In the genomic region with DNA sequence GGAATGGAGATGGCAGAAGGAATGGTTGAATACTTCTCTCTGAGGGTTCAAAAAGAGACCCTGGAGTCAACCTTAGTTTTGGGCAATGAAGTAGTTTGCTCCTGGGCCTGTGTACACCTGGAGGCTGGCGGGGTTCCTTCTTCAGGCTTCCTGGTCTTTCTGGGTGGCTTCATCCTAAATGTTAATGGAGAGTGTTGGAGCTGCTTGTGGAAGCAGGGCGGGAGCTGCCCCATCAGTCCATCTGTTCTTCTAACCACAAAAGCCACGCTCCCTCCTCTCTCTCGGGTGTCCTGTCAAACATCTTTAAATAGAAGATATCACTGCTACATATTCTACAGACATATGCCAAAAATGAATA, we compare ENCODE assay signal across 29 mouse cellular contexts.
A peak's percentile ranks its signal among the peaks of the same experiment; 100 is the strongest.
DNase-seq lines count a peak whose midpoint lies in the region; ATAC-seq lines count a peak whose summit lies in the region.
"Had no signal": no experiment of that assay in that cellular context is flagged by ENCODE, and none has a peak within 500 bp of the region (broad histone marks: within the 10 kb centered on the region; RNA-seq: fewer than 3 reads in every experiment).

No protein-coding gene starts in this region.

- no peaks in the 10 kb centered on the region for H3K36me3 ChIP-seq in lung, embryonic 15.5 days
- H3K36me3 ChIP-seq: embryonic facial prominence, embryonic 12.5 days; hindbrain, embryonic 15.5 days; intestine, embryonic 15.5 days; limb, embryonic 12.5 days; liver, embryonic 15.5 days had no signal

- H3K27me3 ChIP-seq in lung, embryonic 15.5 days = peaks cover 5% of the 10 kb centered on the region; the same call in 1 of the 2 replicates
- H3K27me3 ChIP-seq: embryonic facial prominence, embryonic 12.5 days; hindbrain, embryonic 15.5 days; intestine, embryonic 15.5 days; liver, embryonic 15.5 days had no signal

- no peaks in the 10 kb centered on the region for H3K9me3 ChIP-seq in lung, embryonic 15.5 days
- H3K9me3 ChIP-seq: embryonic facial prominence, embryonic 12.5 days; hindbrain, embryonic 15.5 days; intestine, embryonic 15.5 days; limb, embryonic 12.5 days; liver, embryonic 15.5 days had no signal

- ATAC-seq in lung, embryonic 15.5 days (ENCODE audit: borderline replicate concordance, extremely low read depth, low FRiP score, low TSS enrichment) = no peak
- ATAC-seq: activated CD4-positive, CD25-positive, alpha-beta regulatory T cell, adult 4 months; forebrain, embryonic 14.5 days; intestine, embryonic 15.5 days; midbrain, embryonic 16.5 days had no signal

- H3K27ac ChIP-seq in lung, embryonic 15.5 days = peak overlapping the region; percentile 48; the same call in 1 of the 2 replicates
- H3K27ac ChIP-seq: embryonic facial prominence, embryonic 12.5 days; hindbrain, embryonic 15.5 days; intestine, embryonic 15.5 days; limb, embryonic 12.5 days; liver, embryonic 15.5 days had no signal

- 37% methylated on average over 4 of the region's 4 CpGs for WGBS in lung, embryonic 15.5 days

- DNase-seq in lung, postnatal 36 days = no peak
- DNase-seq in cerebellum, adult 11-12 months = peak; percentile 92
- DNase-seq in cerebellum, adult 9-10 months = peak; percentile 94
- peak; percentile 80 to 83 for DNase-seq in cerebellum, postnatal 36 days
- no peak for DNase-seq in T-cell, adult 2 months (ENCODE audit: low spot score)
- no peak for DNase-seq in frontal cortex, postnatal 25 days (ENCODE audit: low spot score in 2 of 2)
- DNase-seq: adrenal gland, adult 2 months; adrenal gland, postnatal 36 days; B cell, adult 2 months; gastrocnemius, postnatal 25 days; heart, adult 11 months; heart, postnatal 4 days; kidney, adult 8-10 months; kidney, postnatal 10 days; layer of hippocampus, adult 9-11 months; right cerebral cortex, adult 18-20 months; spleen, adult 18-20 months; thymus, postnatal 25 days had no signal

- H3K4me1 ChIP-seq in lung, embryonic 15.5 days = peaks cover 22% of the 10 kb centered on the region
- H3K4me1 ChIP-seq: embryonic facial prominence, embryonic 12.5 days; liver, embryonic 15.5 days had no signal

- no peak overlapping the region for H3K9ac ChIP-seq in lung, embryonic 15.5 days
- H3K9ac ChIP-seq: embryonic facial prominence, embryonic 12.5 days; hindbrain, embryonic 15.5 days; intestine, embryonic 15.5 days; limb, embryonic 12.5 days; liver, embryonic 15.5 days had no signal

- no peak overlapping the region for H3K4me3 ChIP-seq in lung, embryonic 15.5 days
- H3K4me3 ChIP-seq: embryonic facial prominence, embryonic 12.5 days; hindbrain, embryonic 15.5 days; intestine, embryonic 15.5 days; limb, embryonic 12.5 days; liver, embryonic 15.5 days had no signal

- H3K4me2 ChIP-seq in lung, embryonic 15.5 days = no peak overlapping the region
- H3K4me2 ChIP-seq: embryonic facial prominence, embryonic 12.5 days; heart, embryonic 11.5 days; hindbrain, embryonic 15.5 days; intestine, embryonic 15.5 days; limb, embryonic 12.5 days; liver, embryonic 15.5 days; midbrain, embryonic 11.5 days had no signal

Comparison
In these comparisons a context has a peak if more than half of its experiments do, and no peak if none do; other contexts are left out.
1. DNase-seq: peak in cerebellum, adult 11-12 months (single experiment), cerebellum, adult 9-10 months (single experiment) and cerebellum, postnatal 36 days (2 of 2); none in lung, postnatal 36 days (single experiment), T-cell, adult 2 months (single experiment) and frontal cortex, postnatal 25 days (0 of 2).